Mouse (Mus musculus): Measurements from ENCODE around the gene Tprn.

DNA sequence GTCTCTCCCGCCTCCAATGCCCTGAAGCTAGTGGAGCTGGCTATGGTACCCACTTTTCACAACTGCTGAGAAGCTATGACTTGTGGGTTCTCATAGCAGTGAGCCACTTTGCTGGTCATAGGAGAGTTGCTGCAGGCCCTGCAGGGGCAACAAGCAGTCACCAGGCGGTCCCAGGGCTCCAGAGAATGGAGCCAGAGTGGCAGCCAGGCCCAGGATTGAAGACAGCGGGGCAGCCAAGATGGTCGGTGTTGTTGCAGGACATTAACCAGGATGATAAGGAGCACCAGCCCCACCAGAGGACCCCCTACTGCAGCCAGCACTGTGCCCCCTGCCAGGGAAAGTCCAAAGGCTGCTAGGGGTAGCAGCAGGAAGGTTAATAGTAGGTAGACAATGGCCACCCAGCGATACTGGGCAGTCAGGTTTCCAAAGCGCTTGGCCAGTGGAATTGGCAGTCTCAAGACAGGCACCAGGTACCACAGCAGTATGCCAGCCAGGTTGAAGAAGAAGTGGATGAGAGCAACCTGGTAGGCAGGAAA is 33.4 kb upstream of the Tprn start:
- TF ChIP-seq UBTF (IDR thresholded peaks at IDR 0.05; ENCODE audit: low read depth, low read length) (no peak), CTCF (conservative IDR thresholded peaks at IDR 0.05 in 1 of 2, IDR thresholded peaks at IDR 0.05 in 1 of 2; ENCODE audit: low read depth in 2 of 2, low read length in 2 of 2) (no peak), POLR2A (IDR thresholded peaks at IDR 0.05; ENCODE audit: low read depth, low read length) (no peak), E2F4 (IDR thresholded peaks at IDR 0.05; ENCODE audit: insufficient replicate concordance, low read depth, low read length) (no peak), ZKSCAN1 (IDR thresholded peaks at IDR 0.05; ENCODE audit: borderline replicate concordance, low read depth, low read length) (no peak), ETS1 (conservative IDR thresholded peaks at IDR 0.05; ENCODE audit: low read depth, low read length) (no peak), JUND (conservative IDR thresholded peaks at IDR 0.05; ENCODE audit: low read depth, low read length) (no peak), ZMIZ1 (IDR thresholded peaks at IDR 0.05; ENCODE audit: low read depth, low read length) (no peak)
